Mouse (Mus musculus) small intestine, adult 2 months (tissue): ENCODE measurements at regions not wholly inside any gene's neighbourhood (a gene's known extent, or its start where the extent isn't known, plus 50 kb on each side); places are given as distances from the start of the nearest gene placed in this dataset.

ENCODE experiments used
- CTCF ChIP-seq: fragments of 200-500 bp; IDR thresholded peaks from 2 replicates; pipeline ENCODE4 v1.5.1; 2012; ENCODE audit warnings: low read depth, mild to moderate bottlenecking, control low read depth, inconsistent platforms, low read length, moderate library complexity, mixed read lengths; ENCODE audit not compliant: insufficient replicate concordance, insufficient read length; ENCODE audit errors: extremely low read depth
- POLR2A ChIP-seq: fragments of 200-500 bp; IDR thresholded peaks from 2 replicates; pipeline ENCODE4 v1.6.1; 2012; ENCODE audit warnings: low read depth, mild to moderate bottlenecking, control low read depth, inconsistent platforms, low read length, moderate library complexity

DNA sequence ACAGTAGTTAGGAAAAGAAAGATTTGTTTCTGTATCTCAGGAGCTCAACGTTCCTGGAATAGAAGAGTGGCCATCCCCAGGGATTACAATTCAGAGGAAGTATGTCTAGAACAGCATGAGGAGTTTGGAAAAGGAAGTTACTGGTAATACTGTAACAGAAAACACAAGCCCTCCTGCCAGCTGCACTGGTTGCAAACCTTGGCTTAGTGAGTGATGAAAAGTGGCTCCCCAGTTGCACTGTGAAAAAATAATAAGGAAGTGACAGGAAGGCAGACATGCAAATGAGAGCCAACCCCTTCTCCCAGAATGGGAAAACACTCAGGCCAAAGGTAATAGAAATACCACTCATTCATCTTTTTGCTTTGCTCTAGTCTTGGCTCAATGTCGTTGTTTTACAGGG, 207.6 kb downstream of the Gm28710 start:
- TF ChIP-seq POLR2A: no peak
- no peak for TF ChIP-seq CTCF
